Mouse (Mus musculus) testis, postnatal 10 days (tissue): ENCODE data around the gene Brd1.
"Not testable (repeated sequence)": the region's sequence is repeated elsewhere in the genome, so short reads cannot be mapped to it uniquely, and the experiment has no call there.

ENCODE experiments used
- DNase-seq: peaks from one replicate; pipeline ENCODE4 v3.0.0; 2021; ENCODE audit warnings: low spot score

Gene Brd1

GRCm38 (mm10) chr15:88733834-88734571 is at the start of gene Brd1:
Gene Brd1 (minus strand): TSS chr15:88734233.
- DNase-seq: peak; percentile 91

- DNase-seq: not testable (repeated sequence)
Measured at GRCm38 (mm10) chr15:88774630-88775029, 40.6 kb upstream of the Brd1 start.

GRCm38 (mm10) chr15:88768537-88768936 is 34.5 kb upstream of the Brd1 start:
- no peak for DNase-seq

- not testable (repeated sequence) for DNase-seq
Measured at GRCm38 (mm10) chr15:88766139-88766538, 32.1 kb upstream of the Brd1 start.

- no peak for DNase-seq
Measured at GRCm38 (mm10) chr15:88761551-88761950, 27.5 kb upstream of the Brd1 start.

GRCm38 (mm10) chr15:88758061-88758460 is 24.0 kb upstream of the Brd1 start:
- DNase-seq: no peak

GRCm38 (mm10) chr15:88755761-88756160 is 21.7 kb upstream of the Brd1 start:
- DNase-seq: no peak

GRCm38 (mm10) chr15:88754896-88755295 is 20.9 kb upstream of the Brd1 start:
- DNase-seq: no peak

GRCm38 (mm10) chr15:88752403-88752733 is 18.3 kb upstream of the Brd1 start:
- no peak for DNase-seq

GRCm38 (mm10) chr15:88751564-88752402 is 17.8 kb upstream of the Brd1 start, which contains the start of gene Zbed4:
Gene Zbed4 (plus strand): TSS chr15:88751660.
- DNase-seq: peak; percentile 72

GRCm38 (mm10) chr15:88750677-88751563 is 16.9 kb upstream of the Brd1 start:
- peak; percentile 98 for DNase-seq

GRCm38 (mm10) chr15:88750032-88750431 is 16.0 kb upstream of the Brd1 start:
- DNase-seq: no peak

GRCm38 (mm10) chr15:88749617-88750016 is 15.6 kb upstream of the Brd1 start:
- not testable (repeated sequence) for DNase-seq

GRCm38 (mm10) chr15:88745926-88746325 is 11.9 kb upstream of the Brd1 start:
- DNase-seq: no peak

- no peak for DNase-seq
Measured at GRCm38 (mm10) chr15:88745347-88745746, 11.3 kb upstream of the Brd1 start.

GRCm38 (mm10) chr15:88743371-88743770 is 9.3 kb upstream of the Brd1 start:
- not testable (repeated sequence) for DNase-seq

GRCm38 (mm10) chr15:88741366-88741765 is 7.3 kb upstream of the Brd1 start:
- DNase-seq: no peak

GRCm38 (mm10) chr15:88738466-88738865 is 4.4 kb upstream of the Brd1 start:
- peak; percentile 79 for DNase-seq

- DNase-seq: no peak
Measured at GRCm38 (mm10) chr15:88736166-88736565, 2.1 kb upstream of the Brd1 start.

GRCm38 (mm10) chr15:88733041-88733751 is 837 bp downstream of the Brd1 start:
- DNase-seq: peak; percentile 79

GRCm38 (mm10) chr15:88732405-88733020 is 1.5 kb downstream of the Brd1 start:
- DNase-seq: no peak
